In genomic region chr7:135860741-135861408, GRCm38 (mm10) we compare ENCODE assay signal across 10 mouse cellular contexts.
DNase-seq lines count a peak whose midpoint lies in the region; ATAC-seq lines count a peak whose summit lies in the region.
"Had no signal": no experiment of that assay in that cellular context is flagged by ENCODE, and none has a peak within 500 bp of the region (broad histone marks: within the 10 kb centered on the region; RNA-seq: fewer than 3 reads in every experiment).

No protein-coding gene starts in this region.

- DNase-seq in lung, postnatal 25 days (ENCODE audit: low spot score): no peak
- DNase-seq in heart, adult 8-10 months (ENCODE audit: low spot score): peak; percentile 55
- DNase-seq in liver: no peak
- DNase-seq: forebrain, postnatal 0 days had no signal

- 30% methylated on average over 14 of the region's 14 CpGs for WGBS in lung, embryonic 15.5 days
- WGBS in kidney, embryonic 15.5 days: 27% methylated on average over 14 of the region's 14 CpGs
- WGBS in stomach, embryonic 14.5 days: 25% methylated on average over 14 of the region's 14 CpGs
- WGBS in hindbrain, embryonic 16.5 days: 65% methylated on average over 14 of the region's 14 CpGs

- peaks cover 45% of the 10 kb centered on the region for H3K4me1 ChIP-seq in lung, embryonic 15.5 days
- peaks cover 50% of the 10 kb centered on the region for H3K4me1 ChIP-seq in kidney, embryonic 15.5 days
- peaks cover 27% of the 10 kb centered on the region for H3K4me1 ChIP-seq in stomach, embryonic 14.5 days (ENCODE audit: control insufficient read depth, insufficient read depth, low read length)
- H3K4me1 ChIP-seq in hindbrain, embryonic 16.5 days (ENCODE audit: control insufficient read depth, insufficient read depth, low read depth, low read length): peaks cover 9% of the 10 kb centered on the region

- peak; percentile 59; the same call in 1 of the 2 replicates for ATAC-seq in lung, embryonic 15.5 days (ENCODE audit: borderline replicate concordance, extremely low read depth, low FRiP score, low TSS enrichment)
- ATAC-seq in kidney, embryonic 15.5 days (replicated peaks; ENCODE audit: low FRiP score): peak; percentile 33
- ATAC-seq in stomach, embryonic 14.5 days (ENCODE audit: insufficient number of reproducible peaks, insufficient read depth, low FRiP score, low read depth): 0 out of 2 replicates have a peak, but pooled peaks have one; percentile 4
- ATAC-seq in hindbrain, embryonic 16.5 days: no peak
- no peak for ATAC-seq in monocyte, adult 5-6 weeks (replicated peaks; ENCODE audit: insufficient number of reproducible peaks, low FRiP score, low TSS enrichment, poor library complexity, severe bottlenecking)
- ATAC-seq: forebrain, postnatal 0 days had no signal

- peaks cover 5% of the 10 kb centered on the region for H3K27me3 ChIP-seq in lung, embryonic 15.5 days
- H3K27me3 ChIP-seq in kidney, embryonic 15.5 days: no peaks in the 10 kb centered on the region
- H3K27me3 ChIP-seq in stomach, embryonic 14.5 days (ENCODE audit: control insufficient read depth, insufficient read depth, low read length): no peaks in the 10 kb centered on the region
- H3K27me3 ChIP-seq in hindbrain, embryonic 16.5 days (replicated peaks; ENCODE audit: control insufficient read depth, insufficient read depth, low read length): no peaks in the 10 kb centered on the region; the same call in 1 of the 2 replicates

- H3K9me3 ChIP-seq in lung, embryonic 15.5 days: no peaks in the 10 kb centered on the region
- H3K9me3 ChIP-seq in kidney, embryonic 15.5 days (replicated peaks): no peaks in the 10 kb centered on the region
- no peaks in the 10 kb centered on the region for H3K9me3 ChIP-seq in stomach, embryonic 14.5 days (ENCODE audit: control insufficient read depth, low read depth, low read length)
- no peaks in the 10 kb centered on the region for H3K9me3 ChIP-seq in hindbrain, embryonic 16.5 days (ENCODE audit: control insufficient read depth, low read length)
- H3K9me3 ChIP-seq: midbrain, embryonic 13.5 days had no signal

- no peaks in the 10 kb centered on the region for H3K36me3 ChIP-seq in lung, embryonic 15.5 days
- H3K36me3 ChIP-seq in kidney, embryonic 15.5 days: no peaks in the 10 kb centered on the region
- H3K36me3 ChIP-seq in stomach, embryonic 14.5 days (ENCODE audit: control insufficient read depth, insufficient read depth, low read length): no peaks in the 10 kb centered on the region
- H3K36me3 ChIP-seq in hindbrain, embryonic 16.5 days (ENCODE audit: control insufficient read depth, insufficient read depth, low read length): no peaks in the 10 kb centered on the region
- H3K36me3 ChIP-seq: midbrain, embryonic 13.5 days had no signal

- H3K4me2 ChIP-seq in lung, embryonic 15.5 days: peak overlapping the region; percentile 34
- H3K4me2 ChIP-seq in kidney, embryonic 15.5 days: peak overlapping the region; percentile 34; the same call in 1 of the 2 replicates
- no peak overlapping the region for H3K4me2 ChIP-seq in stomach, embryonic 14.5 days (replicated peaks; ENCODE audit: low read depth, low read length)
- no peak overlapping the region for H3K4me2 ChIP-seq in hindbrain, embryonic 16.5 days (ENCODE audit: low read length)
- H3K4me2 ChIP-seq: midbrain, embryonic 13.5 days had no signal

- peak overlapping the region; percentile 51 for H3K27ac ChIP-seq in lung, embryonic 15.5 days
- H3K27ac ChIP-seq in kidney, embryonic 15.5 days: peak overlapping the region; percentile 84
- H3K27ac ChIP-seq in stomach, embryonic 14.5 days (ENCODE audit: low read length): peak overlapping the region; percentile 68; the same call in 1 of the 2 replicates
- H3K27ac ChIP-seq in hindbrain, embryonic 16.5 days (ENCODE audit: low read depth, low read length): no peak overlapping the region
- H3K27ac ChIP-seq: midbrain, embryonic 13.5 days had no signal

- no peak overlapping the region for H3K4me3 ChIP-seq in lung, embryonic 15.5 days
- no peak overlapping the region for H3K4me3 ChIP-seq in kidney, embryonic 15.5 days (replicated peaks)
- no peak overlapping the region for H3K4me3 ChIP-seq in stomach, embryonic 14.5 days (ENCODE audit: low read depth, low read length)
- no peak overlapping the region for H3K4me3 ChIP-seq in hindbrain, embryonic 16.5 days (ENCODE audit: low read length)
- H3K4me3 ChIP-seq: midbrain, embryonic 13.5 days had no signal

- no peak overlapping the region for H3K9ac ChIP-seq in lung, embryonic 15.5 days
- H3K9ac ChIP-seq in kidney, embryonic 15.5 days: no peak overlapping the region
- H3K9ac ChIP-seq in stomach, embryonic 14.5 days (replicated peaks; ENCODE audit: low read depth, low read length): no peak overlapping the region
- H3K9ac ChIP-seq in hindbrain, embryonic 16.5 days (ENCODE audit: low read depth, low read length): no peak overlapping the region
- H3K9ac ChIP-seq: forebrain, postnatal 0 days; midbrain, embryonic 13.5 days had no signal

Comparison
In these comparisons a context has a peak if more than half of its experiments do, and no peak if none do; other contexts are left out.
1. ATAC-seq: peak in lung, embryonic 15.5 days (single experiment), kidney, embryonic 15.5 days (single experiment) and stomach, embryonic 14.5 days (single experiment); none in hindbrain, embryonic 16.5 days (single experiment) and monocyte, adult 5-6 weeks (single experiment).
2. H3K4me2 ChIP-seq: peak in lung, embryonic 15.5 days (single experiment) and kidney, embryonic 15.5 days (single experiment); none in stomach, embryonic 14.5 days (single experiment) and hindbrain, embryonic 16.5 days (single experiment).